Mouse (Mus musculus) 3134 (cell line): ENCODE data around the gene Uri1.
A peak's percentile ranks its signal among the peaks of the same experiment; 100 is the strongest.

Source experiments
- DNase-seq: peaks from one replicate; pipeline ENCODE4 v3.0.0-alpha.2; 2011; ENCODE audit warnings: low spot score; ENCODE audit not compliant: insufficient read length; ENCODE audit errors: extremely low read depth

The Uri1 gene

GRCm38 (mm10) chr7:37931631-37932030, 91.7 kb downstream of the Uri1 start:
- DNase-seq: no peak

- peak; percentile 29 for DNase-seq
Observed at GRCm38 (mm10) chr7:37929738-37930137, 93.6 kb downstream of the Uri1 start.

GRCm38 (mm10) chr7:37922999-37923398, 100.4 kb downstream of the Uri1 start:
- DNase-seq: no peak

- DNase-seq: no peak
Observed at GRCm38 (mm10) chr7:37921681-37922430, 101.5 kb downstream of the Uri1 start.

- no peak for DNase-seq
Observed at GRCm38 (mm10) chr7:37918926-37919325, 104.4 kb downstream of the Uri1 start.

GRCm38 (mm10) chr7:37916762-37917439, 106.5 kb downstream of the Uri1 start:
- DNase-seq: no peak

GRCm38 (mm10) chr7:37911802-37912122, 111.6 kb downstream of the Uri1 start:
- DNase-seq: no peak

GRCm38 (mm10) chr7:37911114-37911801, 112.1 kb downstream of the Uri1 start:
- no peak for DNase-seq

GRCm38 (mm10) chr7:37910161-37910560, 113.2 kb downstream of the Uri1 start:
- no peak for DNase-seq
